Mouse (Mus musculus) testis, adult 2 months (tissue): ENCODE measurements around the gene Tpd52l1.

Experiments used
- CTCF ChIP-seq: fragments of 200-500 bp; IDR thresholded peaks from 2 replicates; pipeline ENCODE4 v1.5.1; 2012; ENCODE audit warnings: low read depth, mild to moderate bottlenecking, inconsistent platforms, low read length, moderate library complexity; ENCODE audit not compliant: control insufficient read depth, insufficient read depth, insufficient replicate concordance
- POLR2A ChIP-seq: fragments of 200-500 bp; IDR thresholded peaks from 2 replicates; pipeline ENCODE4 v1.6.1; 2012; ENCODE audit warnings: low read depth, mild to moderate bottlenecking, inconsistent platforms, low read length, moderate library complexity; ENCODE audit not compliant: control insufficient read depth

DNA sequence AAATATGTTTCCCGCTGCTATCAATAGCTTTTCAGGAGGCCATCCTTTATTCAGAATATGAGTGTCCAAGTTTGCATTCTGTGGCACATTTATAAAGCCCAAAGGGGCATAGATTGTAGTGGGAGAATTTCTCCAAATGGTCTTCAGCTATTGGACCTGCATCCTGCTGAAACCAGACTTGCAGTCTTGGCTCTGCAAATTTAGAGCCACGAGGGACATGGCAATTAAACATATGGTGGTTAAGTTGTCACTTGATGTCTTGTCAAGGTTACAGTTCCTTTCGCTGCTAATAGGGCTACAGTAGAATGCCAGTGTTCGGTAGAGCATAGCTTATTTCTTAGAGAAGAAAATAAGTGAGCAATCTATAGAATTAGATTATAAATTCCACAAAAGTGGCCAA, 148.7 kb downstream of the Tpd52l1 start:
- TF ChIP-seq POLR2A (no peak), CTCF (no peak)
